Mouse (Mus musculus): ENCODE measurements around the gene Gng13.

DNA sequence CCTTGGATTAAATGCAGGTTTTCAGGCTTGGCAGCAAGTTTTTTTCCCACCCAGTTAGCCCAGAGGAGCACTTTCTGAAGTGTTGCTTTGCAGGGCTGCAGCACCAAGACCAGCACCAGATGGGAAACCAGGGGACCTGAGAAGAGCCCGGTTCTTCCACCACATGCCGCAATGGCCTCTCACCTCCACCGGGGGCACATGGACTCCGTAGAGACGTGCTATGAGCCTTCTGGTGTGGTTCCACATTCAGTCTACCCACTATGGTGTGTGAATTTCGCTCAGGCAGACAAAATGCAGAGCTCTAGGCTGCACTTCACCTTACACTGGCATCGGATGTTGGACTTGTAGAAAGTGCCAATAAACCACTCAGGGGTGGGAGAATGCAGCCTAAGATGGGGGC is 30.6 kb upstream of the Gng13 start:
- TF ChIP-seq CTCF (IDR thresholded peaks at IDR 0.05; ENCODE audit: borderline replicate concordance, extremely low read depth, insufficient read depth, insufficient read length) (peak; percentile 55), POLR2A (IDR thresholded peaks at IDR 0.05; ENCODE audit: borderline replicate concordance, extremely low read depth, insufficient read depth, insufficient read length, poor library complexity, severe bottlenecking) (no peak)

Data from brain, embryonic 14.5 days (tissue).